Mouse (Mus musculus) cerebellum, postnatal 4 days (tissue): ENCODE measurements at regions not wholly inside any gene's neighbourhood (a gene's known extent, or its start where the extent isn't known, plus 50 kb on each side); places are given as distances from the start of the nearest gene placed in this dataset.
A peak's percentile ranks its signal among the peaks of the same experiment; 100 is the strongest.

Source experiments
- DNase-seq, 2 experiments: peaks; one replicate each; pipeline ENCODE4 v3.0.0; 2022; ENCODE audit warnings: low spot score in 2 of 2, mixed read lengths in 1 of 2

DNA sequence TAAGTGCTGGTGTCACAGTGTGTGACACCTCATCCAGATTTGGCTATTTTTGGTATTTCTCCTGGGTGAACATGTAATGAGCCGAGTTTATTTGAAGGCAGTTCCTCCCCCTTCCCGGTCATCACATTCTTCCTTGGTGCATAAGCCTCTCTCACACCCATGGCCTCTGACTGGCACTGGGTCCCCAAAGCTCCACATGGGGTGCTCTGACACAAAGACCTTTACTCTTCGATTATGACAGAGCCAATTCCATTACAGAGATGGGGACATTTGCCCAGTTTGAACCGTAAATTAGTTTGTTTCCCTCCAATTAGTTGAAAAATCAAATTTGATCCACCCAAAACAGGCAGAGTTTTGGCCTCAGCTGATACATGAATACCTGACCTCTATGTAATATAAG is 171.2 kb upstream of the Camk1g start:
- no peak for DNase-seq

GRCm38 (mm10) chr1:193540486-193540885 is 170.4 kb upstream of the Camk1g start:
- DNase-seq, result no peak

GRCm38 (mm10) chr1:193539261-193539660 is 169.2 kb upstream of the Camk1g start:
- DNase-seq, result no peak

- no peak for DNase-seq
These were observed 168.3 kb upstream of the Camk1g start for GRCm38 (mm10) chr1:193538425-193538824.

DNA sequence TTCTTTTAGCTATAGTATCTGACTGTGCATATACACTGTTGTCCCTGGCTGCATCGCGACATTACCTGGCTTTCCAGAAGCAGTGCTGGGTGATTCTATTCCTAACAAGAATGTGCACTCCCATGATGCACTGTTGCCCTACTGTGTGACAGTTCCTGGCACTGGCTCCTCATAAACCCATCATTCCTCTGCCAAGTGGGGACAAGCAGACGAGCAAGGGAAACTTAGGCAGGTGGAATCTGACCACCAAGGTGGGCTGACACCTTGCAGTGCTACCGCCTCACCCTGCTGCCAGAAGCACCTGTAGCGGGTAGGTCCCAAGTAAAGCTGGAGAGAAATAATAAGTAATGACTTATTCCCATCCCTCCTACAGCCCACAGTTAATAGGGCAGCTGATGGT is 167.5 kb upstream of the Camk1g start:
- no peak for DNase-seq

GRCm38 (mm10) chr1:193536552-193536951 is 166.5 kb upstream of the Camk1g start:
- DNase-seq, result no peak

DNA sequence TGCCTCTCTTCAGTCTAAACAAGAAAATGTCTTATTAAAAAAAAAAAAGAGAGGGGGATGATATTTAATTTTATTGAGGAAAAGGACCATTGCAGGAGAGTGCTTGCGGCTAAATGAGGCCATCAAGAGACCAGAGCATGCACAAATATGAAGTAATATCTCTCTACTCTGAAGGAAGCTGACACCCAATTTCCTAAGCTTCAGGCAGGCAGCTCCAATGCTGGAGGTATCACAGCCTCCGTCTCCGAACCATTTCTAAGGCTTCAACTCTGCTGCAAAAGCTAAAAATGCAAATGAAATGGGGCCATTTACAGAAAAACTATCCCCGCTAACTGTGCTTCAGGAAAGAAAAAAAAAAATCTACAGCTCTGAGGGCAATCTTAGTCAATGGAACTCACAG is 164.4 kb upstream of the Camk1g start:
- no peak for DNase-seq

GRCm38 (mm10) chr1:193526501-193526900 is 156.4 kb upstream of the Camk1g start:
- no peak for DNase-seq

DNA sequence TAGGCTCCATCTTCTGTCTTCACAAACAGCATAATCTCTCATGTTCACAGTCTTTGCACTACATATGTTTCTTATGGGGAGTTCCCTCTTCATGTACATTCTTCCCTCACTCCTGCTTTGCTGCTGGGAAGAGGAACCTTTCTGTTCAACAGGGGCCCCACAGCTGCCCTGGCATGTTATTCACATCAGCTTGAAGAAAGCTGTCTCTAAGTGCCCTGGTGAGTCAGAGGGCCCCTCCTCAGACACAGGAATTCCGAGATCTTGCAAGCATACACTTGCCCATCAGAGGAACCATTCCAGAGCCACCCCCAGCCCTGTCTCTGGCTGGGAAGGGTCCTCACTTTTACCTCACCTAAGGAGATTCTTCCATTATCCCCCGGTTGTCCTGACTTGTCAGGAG is 151.9 kb upstream of the Camk1g start:
- DNase-seq, result no peak

GRCm38 (mm10) chr1:193518840-193519239 is 148.7 kb upstream of the Camk1g start:
- no peak for DNase-seq

DNA sequence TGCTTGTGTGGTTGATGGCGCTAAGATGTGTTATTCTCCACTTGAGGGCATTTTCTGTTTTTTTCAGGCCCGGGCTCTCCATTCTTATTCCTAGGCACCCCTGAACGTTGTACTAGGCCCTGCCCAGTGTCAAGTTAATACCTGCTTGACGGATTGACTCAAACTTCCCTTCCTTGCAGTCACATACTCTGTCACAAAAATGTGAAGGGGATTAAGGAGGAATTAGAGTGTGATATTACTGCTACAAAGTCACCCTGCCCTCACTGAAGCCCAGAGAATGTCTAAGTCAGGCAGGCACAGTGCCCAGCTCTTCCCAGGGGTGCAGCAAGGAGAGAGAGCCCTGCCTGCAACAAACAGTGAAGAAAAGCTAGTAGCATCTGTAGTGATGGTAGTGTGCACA is 147.9 kb upstream of the Camk1g start:
- no peak for DNase-seq

GRCm38 (mm10) chr1:193517293-193517692 is 147.2 kb upstream of the Camk1g start:
- no peak for DNase-seq

DNA sequence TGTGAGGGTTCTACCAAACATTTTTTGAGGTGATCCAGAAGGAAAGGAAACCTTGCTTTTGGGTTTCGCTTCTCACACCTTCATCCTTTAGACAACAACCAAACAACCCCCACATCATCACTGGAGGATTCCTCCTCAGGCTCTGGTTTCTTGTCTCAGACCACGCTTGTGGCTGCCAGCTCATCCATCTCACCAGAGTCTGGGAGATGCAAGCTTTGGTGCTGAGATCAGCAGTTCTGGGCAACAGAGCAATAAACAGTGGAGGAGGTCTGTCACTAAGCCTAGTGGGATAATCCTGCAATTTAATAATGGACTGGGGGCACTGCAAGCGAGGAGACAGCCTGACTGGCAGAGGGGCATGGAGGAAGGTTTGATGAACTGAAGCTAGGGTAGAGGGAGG is 146.3 kb upstream of the Camk1g start:
- DNase-seq, result no peak

GRCm38 (mm10) chr1:193513929-193514710 is 144.0 kb upstream of the Camk1g start:
- peak in 1 of 2 experiments; percentile 6 for DNase-seq

GRCm38 (mm10) chr1:193510066-193510793 is 140.1 kb upstream of the Camk1g start:
- DNase-seq, result no peak

DNA sequence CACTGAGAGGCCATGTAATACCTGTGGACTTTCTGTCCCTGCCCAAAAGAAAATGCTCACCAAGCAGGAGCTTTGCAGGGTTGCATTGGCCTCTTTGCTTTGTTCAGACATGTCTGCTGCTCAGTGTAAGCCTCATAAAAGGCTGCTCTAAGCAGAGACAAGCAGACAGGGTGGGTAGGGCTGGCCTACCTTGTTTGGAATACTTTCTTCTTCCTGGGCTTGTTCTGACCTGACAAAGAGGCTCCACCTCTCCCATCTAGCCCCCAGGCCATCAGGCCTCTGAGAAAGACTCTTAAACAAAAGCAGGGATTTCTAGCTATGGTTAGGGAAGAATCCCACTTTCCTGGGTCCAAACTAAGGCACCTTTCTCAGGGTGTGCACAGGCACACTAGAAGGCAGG is 138.2 kb upstream of the Camk1g start:
- DNase-seq, result no peak

GRCm38 (mm10) chr1:193506991-193507390 is 136.9 kb upstream of the Camk1g start:
- DNase-seq, result no peak

DNA sequence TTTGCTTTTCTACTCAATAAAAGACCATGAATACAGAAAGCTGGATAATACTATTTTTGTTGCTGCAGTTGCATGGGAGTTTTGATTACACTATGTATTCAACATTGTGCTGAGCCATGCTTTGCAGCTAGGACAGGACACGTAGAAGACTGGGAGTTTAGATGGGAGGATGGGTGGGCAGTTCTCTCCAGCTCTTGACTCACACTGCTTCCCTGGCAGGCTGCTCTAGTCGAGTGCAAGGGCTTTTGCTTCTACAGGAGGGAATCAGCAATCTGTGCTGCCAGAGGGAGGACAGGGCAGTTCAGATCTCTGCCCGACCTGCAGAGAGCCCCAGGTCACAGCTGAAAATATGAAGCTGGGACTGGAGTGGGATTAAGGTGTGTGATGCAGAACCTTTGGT is 135.3 kb upstream of the Camk1g start:
- DNase-seq, result no peak

DNA sequence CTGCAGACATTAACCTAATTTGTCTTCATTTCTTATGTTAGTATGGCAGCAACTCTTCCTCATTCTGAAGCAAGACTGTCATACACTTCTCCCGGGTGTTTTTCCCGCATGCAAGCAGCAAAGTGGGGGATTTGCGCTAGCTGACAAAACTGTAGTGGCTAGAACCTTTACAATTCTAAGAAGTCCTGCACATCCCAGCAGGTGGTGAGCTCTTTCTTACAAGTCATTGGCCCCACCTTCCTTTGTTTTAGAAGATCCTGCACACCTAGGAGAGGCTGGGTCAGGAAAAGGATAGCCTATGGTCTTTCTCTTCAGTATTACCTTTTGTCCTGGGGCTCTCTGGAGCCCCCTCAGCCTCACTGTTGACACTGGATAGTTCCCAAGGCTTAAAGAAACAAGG is 134.5 kb upstream of the Camk1g start:
- DNase-seq, result no peak

DNA sequence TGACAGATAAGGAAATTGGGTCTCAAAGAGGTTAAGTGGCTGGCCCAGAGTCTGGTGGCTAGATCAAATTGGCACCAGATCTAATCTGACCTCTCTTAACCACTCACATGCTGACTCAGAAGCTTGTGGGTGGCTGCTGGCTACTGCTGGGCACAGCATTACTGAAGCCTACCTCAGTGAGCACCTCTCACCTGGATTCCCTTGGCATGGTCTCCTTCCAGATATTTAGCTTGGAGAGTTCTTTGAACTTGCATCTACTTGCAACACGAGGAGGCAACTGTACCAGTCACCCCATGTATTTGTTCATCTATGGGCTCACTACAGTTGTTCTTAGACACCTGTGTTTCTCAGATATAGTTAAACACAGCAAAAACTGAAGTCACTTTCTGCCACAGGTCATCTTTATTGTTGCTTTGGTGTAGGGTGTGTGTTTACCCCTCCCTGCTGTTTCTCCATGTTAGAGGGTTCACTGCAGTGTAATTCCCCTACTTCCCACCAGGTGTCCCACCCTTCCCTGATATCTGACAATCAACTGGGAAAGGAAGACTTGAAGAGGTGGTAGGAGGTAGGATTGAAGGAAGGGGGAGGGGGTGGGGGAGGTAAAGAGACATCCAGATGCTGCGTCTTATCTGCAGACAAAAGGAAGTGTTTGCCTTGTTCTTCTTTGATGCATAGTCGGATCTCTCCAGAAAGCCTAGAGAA is 133.7 kb upstream of the Camk1g start:
- peak; percentile 31 to 60 for DNase-seq

GRCm38 (mm10) chr1:193496265-193497183 is 126.4 kb upstream of the Camk1g start:
- no peak for DNase-seq

GRCm38 (mm10) chr1:193488039-193488438 is 117.9 kb upstream of the Camk1g start:
- DNase-seq, result no peak
